Mouse (Mus musculus): ENCODE results near the gene Prcp. TPM values are rescaled to one million over a fixed set of nuclear protein-coding genes. Genes with fewer than 3 reads are reported as not detected.

Gene Prcp
- total and polyA plus RNA-seq, 3 experiments, result 40.3 to 48.4 TPM; not detected in 1

DNA sequence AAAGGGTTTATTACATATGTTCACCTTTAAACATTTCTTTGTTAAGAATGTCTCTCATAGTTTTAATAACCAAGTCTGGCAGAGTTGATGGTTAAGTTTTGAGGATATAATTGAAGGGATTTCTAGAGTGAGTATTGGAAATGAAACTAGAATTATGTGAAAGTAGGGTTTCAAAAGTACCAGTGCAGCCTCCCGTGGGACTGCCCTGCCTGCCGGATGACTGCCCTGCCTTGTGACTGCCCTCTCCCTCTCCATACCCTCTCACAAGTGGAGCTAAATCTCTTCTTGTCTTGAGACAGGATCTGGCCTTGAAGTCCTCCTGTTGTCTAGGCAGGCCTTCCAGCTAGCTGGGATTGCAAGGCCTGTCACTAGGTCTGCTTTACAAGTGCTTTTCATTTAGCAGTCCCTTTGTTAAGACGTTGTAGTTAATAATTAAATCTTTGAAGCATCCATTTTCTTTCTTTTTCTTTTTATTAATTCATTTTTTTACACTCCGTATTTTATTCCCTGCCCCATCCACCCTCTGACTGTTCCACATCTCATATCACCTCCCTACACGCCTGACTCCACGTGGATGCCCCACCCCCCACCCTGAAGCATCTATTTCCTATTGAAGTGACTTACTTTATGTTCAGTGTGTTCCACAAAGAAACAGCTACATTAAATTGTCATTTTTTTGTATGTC lies 46.0 kb downstream of the Prcp start:
- DNase-seq (ENCODE audit: low read depth, low spot score), result no peak
- Histone ChIP-seq H3K27me3 (ENCODE audit: control insufficient read depth in 1 of 2, insufficient read depth in 2 of 2, low read length in 2 of 2) (no peaks in the 10 kb centered on the region), H3K27ac (ENCODE audit: control insufficient read depth, low read depth, low read length) (no peak overlapping the region), H3K4me1 (ENCODE audit: control insufficient read depth in 1 of 2, insufficient read depth in 2 of 2, low read length in 2 of 2) (no peaks in the 10 kb centered on the region), H3K9me3 (replicated peaks; ENCODE audit: insufficient read depth, low read length) (no peaks in the 10 kb centered on the region), H3K4me3 (ENCODE audit: control insufficient read depth in 1 of 2, insufficient read depth in 1 of 2, low read depth in 2 of 2, low read length in 2 of 2) (no peak overlapping the region), H3K9ac (ENCODE audit: control insufficient read depth, low read depth, low read length, poor library complexity, severe bottlenecking) (no peak overlapping the region), H3K79me2 (ENCODE audit: control insufficient read depth, insufficient read depth, low read length, poor library complexity) (no peaks in the 10 kb centered on the region), H3K36me3 (ENCODE audit: control insufficient read depth in 1 of 2, insufficient read depth in 2 of 2, low read length in 2 of 2) (peaks cover 0 to 11% of the 10 kb centered on the region in 2 experiments; a peak in 2 of 4 replicates)
- TF ChIP-seq EP300 (IDR thresholded peaks at IDR 0.05; ENCODE audit: low read depth in 1 of 2, low read length in 2 of 2) (no peak), TAL1 (IDR thresholded peaks at IDR 0.05; ENCODE audit: low read length) (no peak), ZNF384 (IDR thresholded peaks at IDR 0.05; ENCODE audit: low read depth, low read length) (no peak), SMC3 (IDR thresholded peaks at IDR 0.05; ENCODE audit: low read depth, low read length) (no peak), HCFC1 (IDR thresholded peaks at IDR 0.05; ENCODE audit: low read depth, low read length) (no peak), SIN3A (IDR thresholded peaks at IDR 0.05; ENCODE audit: low read length) (no peak), MEF2A (IDR thresholded peaks at IDR 0.05; ENCODE audit: extremely low read depth, insufficient replicate concordance, low read depth, low read length, poor library complexity, severe bottlenecking) (no peak), GABPA (IDR thresholded peaks at IDR 0.05; ENCODE audit: low read depth, low read length) (no peak), MYC (IDR thresholded peaks at IDR 0.05; ENCODE audit: low read depth, low read length) (no peak), E2F4 (IDR thresholded peaks at IDR 0.05; ENCODE audit: borderline replicate concordance, low read depth, low read length) (no peak), RCOR1 (IDR thresholded peaks at IDR 0.05; ENCODE audit: low read depth, low read length) (no peak), MAFK (IDR thresholded peaks at IDR 0.05; ENCODE audit: borderline replicate concordance, low read depth, low read length) (no peak), CHD2 (IDR thresholded peaks at IDR 0.05; ENCODE audit: low read length) (no peak), RAD21 (IDR thresholded peaks at IDR 0.05; ENCODE audit: low read depth, low read length) (no peak), GATA1 (IDR thresholded peaks at IDR 0.05; ENCODE audit: low read depth, low read length) (no peak)

DNA sequence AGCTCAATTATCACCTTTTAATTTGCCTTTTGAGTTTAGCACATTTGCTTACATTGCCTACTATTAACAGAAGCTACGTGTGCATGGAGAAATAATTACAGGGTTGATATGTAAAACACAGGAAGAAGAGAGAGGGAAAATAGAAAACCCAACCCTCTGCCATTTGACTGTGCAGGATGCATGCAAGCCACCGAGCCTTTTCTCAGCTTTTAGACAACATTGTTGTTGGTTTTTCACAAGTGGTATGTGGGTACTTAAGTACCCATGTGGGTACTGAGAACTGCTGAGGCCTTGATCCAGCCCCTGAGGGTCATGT lies 46.5 kb downstream of the Prcp start:
- DNase-seq (ENCODE audit: low read depth, low spot score), result no peak
- H3K36me3 ChIP-seq (ENCODE audit: control insufficient read depth in 1 of 2, insufficient read depth in 2 of 2, low read length in 2 of 2), result peaks cover 0 to 11% of the 10 kb centered on the region in 2 experiments; a peak in 2 of 4 replicates
- no peak for TF ChIP-seq UBTF (IDR thresholded peaks at IDR 0.05; ENCODE audit: borderline replicate concordance, insufficient read depth, low read depth, low read length)
- no peak for TF ChIP-seq RAD21 (IDR thresholded peaks at IDR 0.05; ENCODE audit: low read depth, low read length)

More for the DNA sequence above, 46.5 kb downstream of the Prcp start:
- H3K27me3 ChIP-seq (ENCODE audit: control insufficient read depth in 1 of 2, insufficient read depth in 2 of 2, low read length in 2 of 2), result no peaks in the 10 kb centered on the region
- H3K79me2 ChIP-seq (ENCODE audit: control insufficient read depth, insufficient read depth, low read length, poor library complexity), result no peaks in the 10 kb centered on the region
- no peak overlapping the region for H3K4me3 ChIP-seq (ENCODE audit: control insufficient read depth in 1 of 2, insufficient read depth in 1 of 2, low read depth in 2 of 2, low read length in 2 of 2)
- no peak overlapping the region for H3K27ac ChIP-seq (ENCODE audit: control insufficient read depth, low read depth, low read length)
- no peaks in the 10 kb centered on the region for H3K4me1 ChIP-seq (ENCODE audit: control insufficient read depth in 1 of 2, insufficient read depth in 2 of 2, low read length in 2 of 2)
- no peak overlapping the region for H3K9ac ChIP-seq (ENCODE audit: control insufficient read depth, low read depth, low read length, poor library complexity, severe bottlenecking)
- no peaks in the 10 kb centered on the region for H3K9me3 ChIP-seq (replicated peaks; ENCODE audit: insufficient read depth, low read length)
